Mouse (Mus musculus): ENCODE measurements around the gene Pkp4. TPM values are rescaled to one million over a fixed set of nuclear protein-coding genes. Genes with fewer than 3 reads are reported as not detected.
A peak's percentile ranks its signal among the peaks of the same experiment; 100 is the strongest.

Pkp4 gene
- polyA plus RNA-seq, 2 experiments = 5.2 to 8.9 TPM

DNA sequence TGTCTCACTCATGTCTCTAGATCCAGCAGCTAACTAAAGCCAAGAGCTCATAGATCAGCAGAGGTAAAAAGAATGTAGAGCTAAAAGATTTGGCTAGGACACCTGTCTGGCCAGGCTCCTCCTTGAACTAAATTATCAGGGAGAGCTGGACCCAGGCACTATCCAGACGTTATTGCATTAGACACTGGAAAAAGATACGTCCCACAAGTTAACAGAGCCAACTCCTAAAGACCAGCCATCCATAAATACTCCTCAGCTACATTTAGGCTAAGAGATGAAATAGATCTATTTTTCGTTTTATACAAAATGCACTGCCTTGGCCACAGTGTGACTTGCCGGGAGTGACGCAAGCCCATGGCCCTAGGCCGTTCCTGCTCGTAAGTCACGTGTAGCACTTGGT is 146.7 kb downstream of the Pkp4 start:
- H3K27me3 ChIP-seq (ENCODE audit: control insufficient read depth, insufficient read depth, low read length) = no peaks in the 10 kb centered on the region
- no peak overlapping the region for H3K27ac ChIP-seq
- H3K4me3 ChIP-seq (ENCODE audit: insufficient read depth in 1 of 2, low read depth in 2 of 2, low read length in 2 of 2) = no peak overlapping the region
- no peaks in the 10 kb centered on the region; the same call in 1 of the 2 replicates for H3K36me3 ChIP-seq (replicated peaks; ENCODE audit: control insufficient read depth, insufficient read depth, low read depth)
- 86% methylated on average over 8 of the region's 8 CpGs for WGBS (ENCODE audit: insufficient replicate concordance)
- H3K9ac ChIP-seq (replicated peaks) = no peak overlapping the region
- H3K4me1 ChIP-seq (replicated peaks; ENCODE audit: control insufficient read depth in 2 of 2, insufficient read depth in 2 of 2, low read length in 1 of 2) = no peaks in the 10 kb centered on the region
- ATAC-seq (ENCODE audit: insufficient read depth) (no peak), DNase-seq (ENCODE audit: low read depth in 3 of 3, low spot score in 3 of 3) (no peak)
- no peaks in the 10 kb centered on the region for H3K9me3 ChIP-seq (ENCODE audit: control insufficient read depth, low read length)
- no peak overlapping the region for H3K4me2 ChIP-seq (ENCODE audit: low read depth)
- TF ChIP-seq CTCF (IDR thresholded peaks at IDR 0.05; ENCODE audit: low read depth) (no peak), EP300 (IDR thresholded peaks at IDR 0.05; ENCODE audit: low read depth) (no peak)

GRCm38 (mm10) chr2:59308055-59308454 is 147.4 kb downstream of the Pkp4 start:
- Histone ChIP-seq H3K4me1 (replicated peaks; ENCODE audit: control insufficient read depth in 2 of 2, insufficient read depth in 2 of 2, low read length in 1 of 2) (no peaks in the 10 kb centered on the region), H3K27me3 (ENCODE audit: control insufficient read depth, insufficient read depth, low read length) (no peaks in the 10 kb centered on the region), H3K4me3 (ENCODE audit: insufficient read depth in 1 of 2, low read depth in 2 of 2, low read length in 2 of 2) (no peak overlapping the region), H3K4me2 (ENCODE audit: low read depth) (no peak overlapping the region), H3K9ac (replicated peaks) (no peak overlapping the region), H3K9me3 (ENCODE audit: control insufficient read depth, low read length) (no peaks in the 10 kb centered on the region), H3K36me3 (replicated peaks; ENCODE audit: control insufficient read depth, insufficient read depth, low read depth) (no peaks in the 10 kb centered on the region; the same call in 1 of the 2 replicates), H3K27ac (no peak overlapping the region)
- TF ChIP-seq CTCF (IDR thresholded peaks at IDR 0.05; ENCODE audit: low read depth) = no peak
- TF ChIP-seq EP300 (IDR thresholded peaks at IDR 0.05; ENCODE audit: low read depth) = no peak
- no peak for DNase-seq (ENCODE audit: low read depth in 3 of 3, low spot score in 3 of 3)
- WGBS (ENCODE audit: insufficient replicate concordance) = 88% methylated on average over 19 of the region's 19 CpGs
- ATAC-seq (ENCODE audit: insufficient read depth) = no peak

- Histone ChIP-seq H3K36me3 (replicated peaks; ENCODE audit: control insufficient read depth, insufficient read depth, low read depth) (no peaks in the 10 kb centered on the region), H3K27ac (no peak overlapping the region)
These were observed 152.6 kb downstream of the Pkp4 start for GRCm38 (mm10) chr2:59313293-59313692.

DNA sequence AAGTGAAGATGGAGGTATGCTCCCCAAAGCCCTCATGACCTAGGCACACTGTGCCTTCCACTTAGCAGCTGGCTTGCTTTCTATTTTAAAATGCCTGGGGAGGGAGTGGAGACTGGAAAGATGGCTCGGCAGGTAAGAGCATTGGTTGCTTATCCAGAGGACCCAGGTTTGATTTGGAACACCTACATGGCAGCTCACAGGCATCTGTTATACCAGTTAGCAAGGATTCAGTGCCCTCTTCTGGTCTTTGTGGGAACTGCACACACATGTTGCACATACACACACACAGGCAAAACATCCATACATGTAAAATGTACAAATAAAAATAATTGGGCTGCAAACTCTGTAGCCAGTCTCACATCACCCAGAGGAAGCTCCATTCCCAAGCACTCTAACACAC is 158.0 kb downstream of the Pkp4 start:
- DNase-seq (ENCODE audit: low read depth in 3 of 3, low spot score in 3 of 3) (no peak), ATAC-seq (ENCODE audit: insufficient read depth) (no peak)
- Histone ChIP-seq H3K27me3 (ENCODE audit: control insufficient read depth, insufficient read depth, low read length) (no peaks in the 10 kb centered on the region), H3K4me2 (ENCODE audit: low read depth) (no peak overlapping the region), H3K4me1 (replicated peaks; ENCODE audit: control insufficient read depth in 2 of 2, insufficient read depth in 2 of 2, low read length in 1 of 2) (no peaks in the 10 kb centered on the region), H3K9me3 (ENCODE audit: control insufficient read depth, low read length) (peaks cover 2% of the 10 kb centered on the region), H3K36me3 (replicated peaks; ENCODE audit: control insufficient read depth, insufficient read depth, low read depth) (peaks cover 6% of the 10 kb centered on the region), H3K4me3 (ENCODE audit: insufficient read depth in 1 of 2, low read depth in 2 of 2, low read length in 2 of 2) (no peak overlapping the region), H3K9ac (replicated peaks) (no peak overlapping the region), H3K27ac (no peak overlapping the region)
- TF ChIP-seq CTCF (IDR thresholded peaks at IDR 0.05; ENCODE audit: low read depth) (peak; percentile 10; the same call in 1 of the 2 replicates), EP300 (IDR thresholded peaks at IDR 0.05; ENCODE audit: low read depth) (no peak)
- WGBS (ENCODE audit: insufficient replicate concordance) = 81% methylated on average over 1 of the region's 1 CpGs

More at GRCm38 (mm10) chr2:59313293-59313692, 152.6 kb downstream of the Pkp4 start:
- no peak overlapping the region for H3K4me3 ChIP-seq (ENCODE audit: insufficient read depth in 1 of 2, low read depth in 2 of 2, low read length in 2 of 2)
- no peak for ATAC-seq (ENCODE audit: insufficient read depth)
- peak in 1 of 3 experiments; percentile 2 for DNase-seq (ENCODE audit: low read depth in 3 of 3, low spot score in 3 of 3)
- no peak overlapping the region for H3K9ac ChIP-seq (replicated peaks)
- no peaks in the 10 kb centered on the region for H3K27me3 ChIP-seq (ENCODE audit: control insufficient read depth, insufficient read depth, low read length)
- no peak for TF ChIP-seq CTCF (IDR thresholded peaks at IDR 0.05; ENCODE audit: low read depth)
- no peak for TF ChIP-seq EP300 (IDR thresholded peaks at IDR 0.05; ENCODE audit: low read depth)
- no peak overlapping the region for H3K4me2 ChIP-seq (ENCODE audit: low read depth)
- no peaks in the 10 kb centered on the region for H3K4me1 ChIP-seq (replicated peaks; ENCODE audit: control insufficient read depth in 2 of 2, insufficient read depth in 2 of 2, low read length in 1 of 2)
- no peaks in the 10 kb centered on the region for H3K9me3 ChIP-seq (ENCODE audit: control insufficient read depth, low read length)
- whole genome bisulfite sequencing (ENCODE audit: insufficient replicate concordance) = 74% methylated on average over 6 of the region's 6 CpGs

GRCm38 (mm10) chr2:59327946-59328345 is 167.3 kb downstream of the Pkp4 start:
- Histone ChIP-seq H3K4me1 (replicated peaks; ENCODE audit: control insufficient read depth in 2 of 2, insufficient read depth in 2 of 2, low read length in 1 of 2) (no peaks in the 10 kb centered on the region), H3K4me3 (ENCODE audit: insufficient read depth in 1 of 2, low read depth in 2 of 2, low read length in 2 of 2) (no peak overlapping the region), H3K9ac (replicated peaks) (no peak overlapping the region), H3K27ac (no peak overlapping the region), H3K36me3 (replicated peaks; ENCODE audit: control insufficient read depth, insufficient read depth, low read depth) (no peaks in the 10 kb centered on the region), H3K9me3 (ENCODE audit: control insufficient read depth, low read length) (no peaks in the 10 kb centered on the region), H3K4me2 (ENCODE audit: low read depth) (no peak overlapping the region), H3K27me3 (ENCODE audit: control insufficient read depth, insufficient read depth, low read length) (no peaks in the 10 kb centered on the region)
- no peak for TF ChIP-seq CTCF (IDR thresholded peaks at IDR 0.05; ENCODE audit: low read depth)
- TF ChIP-seq EP300 (IDR thresholded peaks at IDR 0.05; ENCODE audit: low read depth) = no peak
- ATAC-seq (ENCODE audit: insufficient read depth) = no peak
- no peak for DNase-seq (ENCODE audit: low read depth in 3 of 3, low spot score in 3 of 3)
- WGBS (ENCODE audit: insufficient replicate concordance) = 47% methylated on average over 5 of the region's 5 CpGs
